Mouse (Mus musculus) lung, embryonic 15.5 days (tissue): ENCODE measurements around the gene Prkar2a. TPM values are rescaled to one million over a fixed set of nuclear protein-coding genes. Genes with fewer than 3 reads are reported as not detected.
A peak's percentile ranks its signal among the peaks of the same experiment; 100 is the strongest.

Experiments
- ATAC-seq: fragments of 200-750 bp; cut with Nextera tagmentation; 2 replicates; pipeline ENCODE4 v1.8.0; 2017; ENCODE audit warnings: moderate number of reproducible peaks, borderline replicate concordance; ENCODE audit not compliant: low FRiP score, low TSS enrichment; ENCODE audit errors: extremely low read depth
- H3K27ac ChIP-seq: fragments of 300-500 bp; sonication (generic); 2 replicates; pipeline ENCODE4 v1.5.1; 2015; ENCODE audit warnings: moderate library complexity, mild to moderate bottlenecking, inconsistent platforms
- H3K27me3 ChIP-seq: fragments of 300-500 bp; sonication (generic); 2 replicates; pipeline ENCODE4 v1.6.1; 2015; ENCODE audit warnings: inconsistent platforms
- H3K36me3 ChIP-seq: fragments of 300-500 bp; sonication (generic); 2 replicates; pipeline ENCODE4 v1.6.1; 2015; ENCODE audit warnings: inconsistent platforms
- H3K4me1 ChIP-seq: fragments of 300-500 bp; sonication (generic); 2 replicates; pipeline ENCODE4 v1.6.1; 2015; ENCODE audit warnings: inconsistent platforms
- H3K4me2 ChIP-seq: fragments of 300-500 bp; sonication (generic); 2 replicates; pipeline ENCODE4 v1.6.1; 2015; ENCODE audit warnings: inconsistent platforms, mild to moderate bottlenecking, moderate library complexity
- H3K4me3 ChIP-seq: fragments of 300-500 bp; sonication (generic); 2 replicates; pipeline ENCODE4 v1.5.1; 2015; ENCODE audit warnings: mild to moderate bottlenecking, inconsistent platforms
- H3K9ac ChIP-seq: fragments of 300-500 bp; sonication (generic); 2 replicates; pipeline ENCODE4 v1.6.1; 2015; ENCODE audit warnings: inconsistent platforms
- H3K9me3 ChIP-seq: fragments of 300-500 bp; sonication (generic); 2 replicates; pipeline ENCODE4 v1.6.1; 2016; ENCODE audit warnings: inconsistent platforms
- WGBS: fragments of 180-500 bp; shearing (Covaris S2); methylation state at CpG from one replicate; pipeline ENCODE4 v1.1.7; 2015; 5-methylcytosine and 5-hydroxymethylcytosine counted together
- polyA plus RNA-seq: library from polyadenylated mRNA; unstranded; fragments of >200 nt; fragmentation: Nextera tagmentation; extraction: Ambion mirVana; gene quantifications from 2 replicates; pipeline ENCODE4 v1.2.1, GENCODE M21; 2015

The Prkar2a gene
- polyA plus RNA-seq, 1 experiment from 2014 or later = 24.5 TPM

DNA sequence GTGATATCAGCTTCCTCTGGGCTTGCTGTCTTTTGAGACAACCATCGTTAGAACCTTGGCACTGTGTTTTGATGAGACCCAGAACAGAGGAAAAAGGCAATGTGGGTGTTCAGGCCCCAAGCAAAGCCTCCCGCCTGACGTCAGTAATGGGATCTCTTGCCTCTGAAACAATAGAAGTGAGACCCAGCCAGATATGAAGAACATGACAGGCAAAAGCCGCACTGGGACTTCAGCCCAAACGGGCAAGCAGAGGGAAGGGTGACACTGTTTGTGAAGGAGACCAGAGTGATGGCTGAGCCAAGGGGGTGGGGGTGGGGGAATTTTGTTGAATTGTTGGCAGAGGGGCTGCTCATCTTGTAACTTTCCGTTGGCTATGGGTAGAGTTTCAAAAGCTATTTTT lies 68.3 kb downstream of the Prkar2a start:
- Histone ChIP-seq H3K4me3 (no peak overlapping the region), H3K36me3 (no peaks in the 10 kb centered on the region), H3K4me1 (no peaks in the 10 kb centered on the region), H3K9me3 (no peaks in the 10 kb centered on the region), H3K27ac (no peak overlapping the region), H3K27me3 (no peaks in the 10 kb centered on the region), H3K4me2 (no peak overlapping the region), H3K9ac (no peak overlapping the region)
- 32% methylated on average over 6 of the region's 6 CpGs for WGBS
- ATAC-seq = peak; percentile 45; the same call in 1 of the 2 replicates

DNA sequence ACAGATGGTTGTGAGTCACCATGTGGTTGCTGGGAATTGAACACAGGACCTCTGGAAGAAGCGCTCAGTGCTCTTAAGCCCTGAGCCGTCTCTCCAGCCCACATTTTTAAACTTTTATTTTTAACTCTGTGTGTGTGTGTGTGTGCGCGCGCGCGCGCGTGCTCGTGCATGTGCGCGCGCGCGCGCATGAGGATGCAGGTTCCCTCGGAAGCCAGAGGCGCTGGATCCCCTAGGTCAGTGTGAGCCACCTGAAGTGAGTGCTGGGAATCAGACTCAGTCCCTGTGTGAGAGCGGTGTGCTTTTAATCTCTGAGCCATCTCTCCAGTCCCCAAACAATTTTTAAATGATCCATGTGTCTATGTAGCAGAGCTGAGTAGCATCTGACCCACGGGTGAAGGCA lies 70.0 kb downstream of the Prkar2a start:
- Histone ChIP-seq H3K27me3 (no peaks in the 10 kb centered on the region), H3K9me3 (no peaks in the 10 kb centered on the region), H3K4me2 (no peak overlapping the region), H3K4me1 (no peaks in the 10 kb centered on the region), H3K27ac (no peak overlapping the region), H3K36me3 (no peaks in the 10 kb centered on the region), H3K4me3 (no peak overlapping the region), H3K9ac (no peak overlapping the region)
- WGBS = 93% methylated on average over 20 of the region's 20 CpGs
- ATAC-seq = no peak

DNA sequence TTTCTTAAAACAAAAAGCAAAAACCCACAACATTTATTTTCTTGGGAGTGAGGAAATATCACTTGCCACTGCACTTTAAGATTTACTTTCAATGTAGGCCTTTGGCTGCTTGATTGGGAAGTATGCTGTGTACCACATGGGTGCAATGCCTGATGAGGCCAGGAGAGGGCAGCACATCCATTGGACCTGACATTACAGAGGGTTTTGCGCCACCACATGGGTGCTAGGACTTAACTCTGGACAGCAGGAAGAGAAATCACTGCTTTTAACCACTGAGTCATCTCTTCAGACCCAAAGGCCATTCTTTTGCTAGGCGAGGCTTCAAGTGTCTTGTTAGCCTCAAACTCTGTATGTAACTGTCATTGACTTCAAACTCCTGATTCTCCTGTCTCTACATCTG lies 70.7 kb downstream of the Prkar2a start:
- ATAC-seq = no peak
- Histone ChIP-seq H3K27me3 (no peaks in the 10 kb centered on the region), H3K9ac (no peak overlapping the region), H3K4me2 (no peak overlapping the region), H3K36me3 (no peaks in the 10 kb centered on the region), H3K4me1 (no peaks in the 10 kb centered on the region), H3K4me3 (no peak overlapping the region), H3K27ac (no peak overlapping the region), H3K9me3 (no peaks in the 10 kb centered on the region)
- WGBS = 54% methylated on average over 2 of the region's 2 CpGs

DNA sequence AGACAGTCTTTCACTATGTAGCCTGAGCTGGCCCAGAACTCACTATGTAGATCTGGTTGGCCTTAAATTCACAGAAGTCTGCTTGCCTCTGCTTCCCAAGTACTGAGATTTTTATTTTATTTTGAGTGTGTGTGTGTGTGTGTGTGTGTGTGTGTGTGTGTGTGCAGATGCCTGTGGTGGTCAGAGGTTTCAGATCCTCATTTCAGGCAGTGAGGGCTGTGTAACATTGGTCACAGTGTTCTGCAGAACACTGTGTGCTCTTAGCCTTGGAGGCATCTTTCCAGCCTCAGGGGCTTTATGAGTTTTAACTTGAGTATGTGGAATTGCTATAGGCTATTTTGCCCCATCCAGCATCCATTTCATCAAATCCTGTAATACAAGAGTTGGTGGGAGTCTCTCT lies 72.4 kb downstream of the Prkar2a start:
- Histone ChIP-seq H3K27me3 (no peaks in the 10 kb centered on the region), H3K36me3 (no peaks in the 10 kb centered on the region), H3K4me3 (no peak overlapping the region), H3K27ac (no peak overlapping the region), H3K4me2 (no peak overlapping the region), H3K9me3 (no peaks in the 10 kb centered on the region), H3K4me1 (no peaks in the 10 kb centered on the region), H3K9ac (no peak overlapping the region)
- ATAC-seq = no peak

DNA sequence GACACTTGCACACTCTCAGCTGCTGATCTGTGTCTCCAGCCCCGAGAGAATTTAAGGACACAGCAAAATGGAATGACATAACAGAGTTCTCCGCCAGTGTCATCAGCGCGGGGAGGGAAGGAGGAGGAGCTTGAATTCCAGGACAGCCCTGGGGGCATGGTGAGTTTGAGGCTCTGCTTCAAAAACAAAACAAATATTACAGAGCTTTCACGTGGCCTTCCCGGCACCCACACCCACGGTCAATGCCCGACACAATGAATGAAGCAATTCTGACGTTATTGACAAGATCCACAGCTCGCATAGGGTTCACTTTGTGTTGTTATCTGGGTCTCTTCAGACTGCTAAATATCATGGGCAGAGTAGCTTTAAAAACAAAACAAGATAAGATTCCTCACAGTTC lies 75.9 kb downstream of the Prkar2a start:
- H3K4me1 ChIP-seq = no peaks in the 10 kb centered on the region
- H3K27ac ChIP-seq = no peak overlapping the region
- H3K36me3 ChIP-seq = no peaks in the 10 kb centered on the region
- H3K4me2 ChIP-seq = no peak overlapping the region
- no peak for ATAC-seq
- no peaks in the 10 kb centered on the region for H3K27me3 ChIP-seq
- WGBS = 63% methylated on average over 10 of the region's 10 CpGs
- no peaks in the 10 kb centered on the region for H3K9me3 ChIP-seq
- H3K9ac ChIP-seq = no peak overlapping the region
- H3K4me3 ChIP-seq = no peak overlapping the region

DNA sequence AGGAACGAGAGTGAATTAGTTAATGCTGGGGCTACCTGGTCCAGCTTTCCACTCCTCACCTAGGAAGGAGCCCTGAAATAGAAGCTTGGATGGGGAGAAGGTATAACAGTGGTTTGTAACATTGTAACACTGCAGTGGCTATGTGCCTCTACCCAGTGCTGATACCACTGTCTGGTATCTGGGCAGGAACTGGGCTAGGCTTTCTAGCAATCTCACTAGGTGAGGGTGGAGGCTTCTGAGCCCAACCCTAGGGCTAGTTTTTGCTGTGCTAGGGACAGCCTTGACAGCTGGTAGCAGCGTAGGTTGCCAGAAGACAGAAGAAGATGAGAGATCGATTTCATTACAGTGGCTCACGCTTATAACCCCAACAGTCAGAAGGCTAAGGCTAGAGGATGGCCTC lies 87.5 kb downstream of the Prkar2a start:
- ATAC-seq = no peak

DNA sequence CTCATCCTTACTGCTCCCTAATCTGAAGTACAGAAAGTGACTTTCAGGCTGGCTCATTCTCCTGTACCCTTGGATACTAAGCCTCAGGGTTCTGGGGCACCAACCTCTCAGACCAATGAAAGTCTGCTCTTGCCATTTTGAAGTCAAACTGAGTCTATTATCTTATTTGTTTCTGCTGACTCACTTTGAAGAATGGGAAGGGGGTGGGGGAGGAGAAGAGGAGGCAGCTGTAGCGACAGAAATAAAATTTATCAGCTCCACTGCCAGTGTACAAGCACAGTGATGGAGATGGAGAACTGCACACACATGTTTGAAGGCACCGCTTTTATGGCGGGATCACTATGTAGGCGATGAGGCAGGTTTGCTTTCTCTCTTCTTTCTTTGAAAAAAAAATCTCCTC lies 88.2 kb downstream of the Prkar2a start:
- WGBS = 78% methylated on average over 4 of the region's 4 CpGs
- H3K4me1 ChIP-seq = peaks cover 25% of the 10 kb centered on the region
- no peaks in the 10 kb centered on the region for H3K27me3 ChIP-seq
- no peaks in the 10 kb centered on the region for H3K9me3 ChIP-seq
- H3K4me2 ChIP-seq = no peak overlapping the region
- no peak overlapping the region for H3K27ac ChIP-seq
- no peak for ATAC-seq
- no peak overlapping the region for H3K9ac ChIP-seq
- H3K4me3 ChIP-seq = no peak overlapping the region
- no peaks in the 10 kb centered on the region for H3K36me3 ChIP-seq

More for the DNA sequence above, 87.5 kb downstream of the Prkar2a start:
- WGBS = 77% methylated on average over 4 of the region's 4 CpGs
- Histone ChIP-seq H3K36me3 (no peaks in the 10 kb centered on the region), H3K27me3 (no peaks in the 10 kb centered on the region), H3K4me2 (no peak overlapping the region), H3K9me3 (no peaks in the 10 kb centered on the region), H3K9ac (no peak overlapping the region), H3K4me3 (no peak overlapping the region), H3K4me1 (peaks cover 19% of the 10 kb centered on the region), H3K27ac (no peak overlapping the region)

DNA sequence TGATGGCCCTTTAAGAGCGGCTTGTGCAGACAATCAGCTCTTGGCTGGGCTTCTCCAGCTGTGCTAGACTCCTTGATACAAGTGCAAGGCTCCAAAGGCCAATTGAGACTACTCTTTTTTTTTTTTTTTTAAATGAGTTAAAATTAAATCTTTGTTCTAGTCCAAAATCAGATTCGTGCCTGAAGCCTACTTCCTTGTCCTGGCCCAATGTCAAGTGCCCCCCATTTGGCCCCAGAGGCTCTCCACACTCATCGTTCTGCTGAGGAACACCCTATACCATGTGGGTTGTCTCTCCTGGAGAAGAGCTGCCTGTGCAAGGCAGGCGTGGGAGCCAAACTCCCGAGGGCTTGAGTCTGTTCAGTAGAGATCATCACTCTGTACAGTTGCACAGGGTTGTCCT lies 91.8 kb downstream of the Prkar2a start:
- Histone ChIP-seq H3K36me3 (no peaks in the 10 kb centered on the region; the same call in 1 of the 2 replicates), H3K27me3 (no peaks in the 10 kb centered on the region), H3K4me1 (peaks cover 36% of the 10 kb centered on the region), H3K9me3 (no peaks in the 10 kb centered on the region), H3K4me2 (no peak overlapping the region), H3K9ac (no peak overlapping the region), H3K27ac (peak overlapping the region; percentile 49; the same call in 1 of the 2 replicates), H3K4me3 (no peak overlapping the region)
- ATAC-seq = no peak
- 35% methylated on average over 5 of the region's 5 CpGs for WGBS

DNA sequence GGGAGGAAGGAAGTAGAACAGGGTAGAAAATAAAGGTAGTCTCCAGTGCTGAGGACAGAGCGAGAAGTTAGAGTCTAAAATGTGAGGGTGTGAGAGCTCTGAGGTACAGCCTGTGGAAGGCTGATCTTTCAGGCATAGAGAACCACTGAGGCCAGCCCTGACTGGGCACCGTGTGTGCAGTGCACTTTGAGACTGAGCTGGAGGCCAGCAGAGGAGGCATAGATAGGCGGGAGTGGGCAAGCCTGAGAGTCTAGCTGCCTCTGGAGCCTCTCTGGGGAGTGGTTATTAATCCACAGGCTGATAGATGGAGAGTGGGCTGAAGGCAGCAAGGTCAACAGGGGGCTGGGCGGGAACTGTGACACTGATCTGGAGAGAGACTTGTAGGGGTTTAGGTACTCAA lies 92.8 kb downstream of the Prkar2a start:
- peaks cover 35% of the 10 kb centered on the region for H3K4me1 ChIP-seq
- H3K27me3 ChIP-seq = no peaks in the 10 kb centered on the region
- H3K36me3 ChIP-seq = no peaks in the 10 kb centered on the region; the same call in 1 of the 2 replicates
- ATAC-seq = no peak
- no peak overlapping the region for H3K4me2 ChIP-seq
- no peak overlapping the region for H3K9ac ChIP-seq
- 52% methylated on average over 4 of the region's 4 CpGs for WGBS
- H3K9me3 ChIP-seq = no peaks in the 10 kb centered on the region
- peak overlapping the region; percentile 39; the same call in 1 of the 2 replicates for H3K27ac ChIP-seq
- no peak overlapping the region for H3K4me3 ChIP-seq

DNA sequence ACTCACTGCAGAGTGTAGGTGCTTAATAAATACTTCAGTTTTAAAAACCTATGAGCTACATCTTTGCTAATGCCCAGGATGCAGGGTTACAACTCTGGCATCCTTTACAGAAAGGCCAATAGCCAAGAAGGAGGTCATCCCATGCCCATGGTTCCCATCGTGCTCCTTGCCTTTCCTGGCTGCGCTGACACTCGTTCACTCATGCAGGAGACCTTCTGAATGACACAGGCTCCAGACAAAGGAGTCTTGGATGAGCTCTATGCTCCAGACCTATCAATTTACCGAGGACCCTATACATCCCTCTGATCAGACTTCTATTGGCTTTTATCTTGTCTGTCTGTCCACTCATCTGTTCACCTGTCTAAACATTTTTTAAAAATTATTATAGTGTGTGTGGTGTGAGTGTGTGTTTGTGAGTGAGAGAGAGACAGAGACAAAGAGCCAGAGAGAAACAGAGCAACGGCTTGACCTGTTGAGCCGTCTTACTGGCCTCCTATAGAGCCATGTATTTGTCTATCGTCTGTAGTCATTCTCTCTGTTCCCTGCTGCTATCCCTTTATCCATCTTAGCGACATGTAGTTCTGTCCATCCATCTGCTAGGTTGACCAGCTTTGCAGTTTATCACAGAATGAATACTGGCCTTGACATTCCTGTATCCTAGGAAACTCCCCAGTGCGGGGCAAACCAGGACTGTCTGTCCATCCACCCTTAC lies 93.9 kb downstream of the Prkar2a start:
- peak overlapping the region; percentile 27 for H3K9ac ChIP-seq

DNA sequence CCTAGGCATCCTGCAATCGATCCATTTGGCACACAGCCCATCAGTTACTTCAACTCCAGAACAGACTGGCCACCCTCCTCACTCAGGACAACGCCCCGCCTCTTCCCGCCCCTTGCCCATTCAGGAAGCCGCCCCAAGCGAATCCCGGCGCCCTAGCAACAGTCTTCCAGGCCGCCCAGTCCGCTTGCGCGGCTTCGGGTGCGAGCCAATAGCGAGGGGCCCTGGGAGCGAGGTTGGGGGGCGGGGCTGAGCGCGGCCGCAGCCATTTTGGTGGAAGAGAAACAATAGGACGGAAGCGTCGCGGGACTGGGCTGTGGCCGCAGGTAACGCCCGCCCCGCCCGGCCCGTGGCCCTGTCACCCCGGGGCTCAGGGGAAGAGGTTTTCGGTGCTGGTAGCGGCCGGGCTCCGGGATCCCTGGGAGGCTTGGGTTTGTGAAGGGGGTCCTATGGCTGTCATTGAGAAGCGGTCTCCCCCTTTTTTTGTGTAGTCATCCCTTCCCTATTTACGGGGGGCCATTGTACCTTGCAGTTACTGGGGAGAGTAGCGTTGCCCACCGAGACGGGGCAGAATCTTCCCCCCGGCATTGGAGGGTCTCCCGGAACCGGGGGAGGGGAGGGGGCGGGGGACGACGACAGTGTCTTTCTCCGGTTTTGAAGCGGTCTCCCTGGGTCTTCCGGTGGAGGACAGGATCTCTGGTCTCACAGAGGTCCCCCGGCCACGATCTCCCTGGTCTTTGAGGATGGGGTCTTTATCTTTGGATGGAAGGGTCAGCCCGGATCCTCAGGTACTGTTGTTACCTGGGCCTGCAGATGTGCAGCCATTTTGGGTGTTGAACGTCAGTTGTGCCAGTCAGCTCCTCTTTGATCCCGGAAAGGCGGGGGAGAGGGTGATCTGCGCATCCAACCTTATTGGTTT lies 94.7 kb downstream of the Prkar2a start, which contains the start of gene Ip6k2:
Gene Ip6k2 (plus strand): TSS at position 249 of the 916 bp plus-strand sequence.
- peaks cover 53% of the 10 kb centered on the region for H3K4me1 ChIP-seq
- under 1% methylated on average over 56 of the region's 56 CpGs for WGBS
- no peaks in the 10 kb centered on the region; the same call in 1 of the 2 replicates for H3K36me3 ChIP-seq
- peak within 1 kb of the TSS; percentile 59 for H3K4me2 ChIP-seq
- no peaks in the 10 kb centered on the region for H3K27me3 ChIP-seq
- H3K9me3 ChIP-seq = no peaks in the 10 kb centered on the region
- peak within 1 kb of the TSS; percentile 77 for H3K4me3 ChIP-seq
- peak; percentile 99 for ATAC-seq
- H3K27ac ChIP-seq = peak within 1 kb of the TSS; percentile 85
- H3K9ac ChIP-seq = peak within 1 kb of the TSS; percentile 91

More for the DNA sequence above, 93.9 kb downstream of the Prkar2a start:
- H3K4me1 ChIP-seq = peaks cover 45% of the 10 kb centered on the region
- peak overlapping the region; percentile 77 for H3K4me3 ChIP-seq
- H3K36me3 ChIP-seq = no peaks in the 10 kb centered on the region; the same call in 1 of the 2 replicates
- no peaks in the 10 kb centered on the region for H3K9me3 ChIP-seq
- H3K4me2 ChIP-seq = peak overlapping the region; percentile 59
- ATAC-seq = no peak
- H3K27me3 ChIP-seq = no peaks in the 10 kb centered on the region
- WGBS = 21% methylated on average over 9 of the region's 9 CpGs
- peak overlapping the region; percentile 39 for H3K27ac ChIP-seq

DNA sequence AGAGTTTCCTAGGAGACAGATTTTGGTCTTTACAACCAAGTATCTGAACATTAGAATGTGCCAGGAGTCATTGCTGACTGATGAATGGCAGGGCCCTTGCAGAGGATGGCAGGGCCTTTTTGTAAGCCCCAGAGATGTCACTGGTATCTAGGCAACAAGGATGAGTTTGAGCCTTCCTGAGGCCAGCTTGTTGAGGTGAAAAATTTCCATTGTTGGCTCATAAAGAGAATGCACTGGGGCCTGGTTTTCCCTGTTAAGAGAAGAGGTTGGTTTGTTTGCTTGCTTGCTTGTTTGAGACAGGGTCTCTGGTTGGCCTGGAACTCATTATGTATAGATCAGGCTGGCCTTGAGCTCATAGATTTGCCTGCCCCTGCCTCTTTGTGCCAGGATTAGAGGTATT lies 96.3 kb downstream of the Prkar2a start:
- peak overlapping the region; percentile 91; the same call in 1 of the 2 replicates for H3K9ac ChIP-seq
- H3K27ac ChIP-seq = no peak overlapping the region
- H3K36me3 ChIP-seq = no peaks in the 10 kb centered on the region; the same call in 1 of the 2 replicates
- H3K4me1 ChIP-seq = peaks cover 62% of the 10 kb centered on the region
- no peaks in the 10 kb centered on the region for H3K27me3 ChIP-seq
- no peaks in the 10 kb centered on the region for H3K9me3 ChIP-seq
- peak overlapping the region; percentile 59 for H3K4me2 ChIP-seq
- no peak for ATAC-seq
- peak overlapping the region; percentile 77 for H3K4me3 ChIP-seq
